Mouse (Mus musculus) forebrain, embryonic 10.5 days (tissue): ENCODE results near the gene Iqcn. TPM values are rescaled to one million over a fixed set of nuclear protein-coding genes. Genes with fewer than 3 reads are reported as not detected.

Source experiments
- DNase-seq: peaks from one replicate; pipeline ENCODE4 v3.0.0-alpha.2; 2017; ENCODE audit warnings: low spot score; ENCODE audit errors: extremely low spot score
- H3K27ac ChIP-seq: fragments of 300-500 bp; sonication (generic); 2 replicates; pipeline ENCODE4 v1.5.1; 2016; ENCODE audit warnings: mild to moderate bottlenecking
- H3K27me3 ChIP-seq: fragments of 300-500 bp; sonication (generic); 2 replicates; pipeline ENCODE4 v1.6.1; 2016; ENCODE audit warnings: mild to moderate bottlenecking; ENCODE audit not compliant: poor library complexity, severe bottlenecking
- H3K36me3 ChIP-seq: fragments of 300-500 bp; sonication (generic); replicated peaks from 2 replicates; pipeline ENCODE4 v1.6.1; 2016; ENCODE audit warnings: mild to moderate bottlenecking, moderate library complexity
- H3K4me1 ChIP-seq: fragments of 300-500 bp; sonication (generic); 2 replicates; pipeline ENCODE4 v1.6.1; 2016
- H3K4me3 ChIP-seq: fragments of 300-500 bp; sonication (generic); 2 replicates; pipeline ENCODE4 v1.5.1; 2016; ENCODE audit warnings: mild to moderate bottlenecking, moderate library complexity
- H3K9me3 ChIP-seq: fragments of 300-500 bp; sonication (generic); 2 replicates; pipeline ENCODE4 v1.6.1; 2016; ENCODE audit warnings: mild to moderate bottlenecking, moderate library complexity
- WGBS: fragments of 180-500 bp; shearing (Covaris S2); methylation state at CpG from one replicate; pipeline ENCODE4 v1.1.7; 2016; 5-methylcytosine and 5-hydroxymethylcytosine counted together
- polyA plus RNA-seq: library from polyadenylated mRNA; unstranded; fragments of >200 nt; fragmentation: Nextera tagmentation; extraction: Ambion mirVana; gene quantifications from 2 replicates; pipeline ENCODE4 v1.2.1, GENCODE M21; 2016

The Iqcn gene
- polyA plus RNA-seq, 1 experiment from 2014 or later = 0.02 TPM

- no peak overlapping the region for H3K27ac ChIP-seq
- no peaks in the 10 kb centered on the region for H3K36me3 ChIP-seq
- no peaks in the 10 kb centered on the region for H3K27me3 ChIP-seq
- no peak overlapping the region for H3K4me3 ChIP-seq
- peaks cover 20% of the 10 kb centered on the region for H3K4me1 ChIP-seq
- no peak for DNase-seq
- H3K9me3 ChIP-seq = 0 out of 2 replicates have a peak, but pooled peaks cover 3% of the 10 kb centered on the region
- 79% methylated on average over 5 of the region's 5 CpGs for WGBS
Observed at GRCm38 (mm10) chr8:70667071-70667470, 36.2 kb upstream of the Iqcn start.

- WGBS = 64% methylated on average over 10 of the region's 10 CpGs
- peaks cover 38% of the 10 kb centered on the region for H3K4me1 ChIP-seq
- peak overlapping the region; percentile 98 for H3K27ac ChIP-seq
- DNase-seq = no peak
- H3K4me3 ChIP-seq = no peak overlapping the region
- peaks cover 11% of the 10 kb centered on the region for H3K36me3 ChIP-seq
- H3K9me3 ChIP-seq = 0 out of 2 replicates have a peak, but pooled peaks cover 3% of the 10 kb centered on the region
- no peaks in the 10 kb centered on the region for H3K27me3 ChIP-seq
Observed at GRCm38 (mm10) chr8:70671615-70672324, 31.5 kb upstream of the Iqcn start.

GRCm38 (mm10) chr8:70672325-70673078 lies 30.8 kb upstream of the Iqcn start:
- WGBS = 40% methylated on average over 19 of the region's 19 CpGs

GRCm38 (mm10) chr8:70673079-70673856 lies 30.0 kb upstream of the Iqcn start, which contains the start of gene Lsm4:
TSS of gene Lsm4 (plus strand) at chr8:70673248.
- peak within 1 kb of the TSS; percentile 98 for H3K27ac ChIP-seq
- H3K4me3 ChIP-seq = peak within 1 kb of the TSS; percentile 78
- DNase-seq = peak; percentile 99
- WGBS = under 1% methylated on average over 60 of the region's 60 CpGs
- no peaks in the 10 kb centered on the region for H3K27me3 ChIP-seq
- H3K4me1 ChIP-seq = peaks cover 38% of the 10 kb centered on the region
- 0 out of 2 replicates have a peak, but pooled peaks cover under 1% of the 10 kb centered on the region for H3K9me3 ChIP-seq
- H3K36me3 ChIP-seq = peaks cover 26% of the 10 kb centered on the region

More at GRCm38 (mm10) chr8:70672325-70673078, 30.8 kb upstream of the Iqcn start:
- no peaks in the 10 kb centered on the region for H3K27me3 ChIP-seq
- peaks cover 38% of the 10 kb centered on the region for H3K4me1 ChIP-seq
- H3K9me3 ChIP-seq = 0 out of 2 replicates have a peak, but pooled peaks cover 3% of the 10 kb centered on the region
- H3K36me3 ChIP-seq = peaks cover 18% of the 10 kb centered on the region
- H3K27ac ChIP-seq = peak overlapping the region; percentile 98
- H3K4me3 ChIP-seq = peak overlapping the region; percentile 78
- no peak for DNase-seq

- DNase-seq = no peak
Observed at GRCm38 (mm10) chr8:70674109-70674508, 29.1 kb upstream of the Iqcn start.

GRCm38 (mm10) chr8:70674716-70675115 lies 28.5 kb upstream of the Iqcn start:
- peak overlapping the region; percentile 78 for H3K4me3 ChIP-seq
- peaks cover 40% of the 10 kb centered on the region for H3K36me3 ChIP-seq
- H3K9me3 ChIP-seq = no peaks in the 10 kb centered on the region
- no peaks in the 10 kb centered on the region for H3K27me3 ChIP-seq
- no peak for DNase-seq
- H3K4me1 ChIP-seq = peaks cover 38% of the 10 kb centered on the region
- WGBS = 81% methylated on average over 4 of the region's 4 CpGs
- H3K27ac ChIP-seq = peak overlapping the region; percentile 98

More at GRCm38 (mm10) chr8:70674109-70674508, 29.1 kb upstream of the Iqcn start:
- Histone ChIP-seq H3K36me3 (peaks cover 34% of the 10 kb centered on the region), H3K4me1 (peaks cover 38% of the 10 kb centered on the region), H3K9me3 (no peaks in the 10 kb centered on the region), H3K4me3 (peak overlapping the region; percentile 78), H3K27ac (peak overlapping the region; percentile 98), H3K27me3 (no peaks in the 10 kb centered on the region)
- 92% methylated on average over 3 of the region's 3 CpGs for WGBS

GRCm38 (mm10) chr8:70675336-70675735 lies 27.9 kb upstream of the Iqcn start:
- H3K4me3 ChIP-seq = no peak overlapping the region
- WGBS = 83% methylated on average over 1 of the region's 1 CpGs
- no peak for DNase-seq
- no peak overlapping the region for H3K27ac ChIP-seq
- H3K9me3 ChIP-seq = no peaks in the 10 kb centered on the region
- H3K27me3 ChIP-seq = no peaks in the 10 kb centered on the region
- H3K36me3 ChIP-seq = peaks cover 47% of the 10 kb centered on the region
- H3K4me1 ChIP-seq = peaks cover 38% of the 10 kb centered on the region

- no peak overlapping the region; the same call in 1 of the 2 replicates for H3K4me3 ChIP-seq
- no peak for DNase-seq
- H3K9me3 ChIP-seq = no peaks in the 10 kb centered on the region
- H3K36me3 ChIP-seq = peaks cover 48% of the 10 kb centered on the region
- 93% methylated on average over 15 of the region's 15 CpGs for WGBS
- no peaks in the 10 kb centered on the region for H3K27me3 ChIP-seq
- peaks cover 39% of the 10 kb centered on the region for H3K4me1 ChIP-seq
- no peak overlapping the region for H3K27ac ChIP-seq
Observed at GRCm38 (mm10) chr8:70677451-70678080, 25.7 kb upstream of the Iqcn start.

GRCm38 (mm10) chr8:70678679-70679078 lies 24.6 kb upstream of the Iqcn start:
- Histone ChIP-seq H3K4me3 (no peak overlapping the region), H3K36me3 (peaks cover 48% of the 10 kb centered on the region), H3K9me3 (no peaks in the 10 kb centered on the region), H3K4me1 (peaks cover 36% of the 10 kb centered on the region), H3K27me3 (no peaks in the 10 kb centered on the region), H3K27ac (no peak overlapping the region)
- DNase-seq = no peak

- Histone ChIP-seq H3K27me3 (no peaks in the 10 kb centered on the region), H3K9me3 (no peaks in the 10 kb centered on the region), H3K27ac (no peak overlapping the region), H3K36me3 (peaks cover 48% of the 10 kb centered on the region), H3K4me1 (peaks cover 31% of the 10 kb centered on the region), H3K4me3 (no peak overlapping the region)
- WGBS = 92% methylated on average over 4 of the region's 4 CpGs
- DNase-seq = no peak
Observed at GRCm38 (mm10) chr8:70679404-70679803, 23.9 kb upstream of the Iqcn start.

- no peaks in the 10 kb centered on the region for H3K9me3 ChIP-seq
- peaks cover 48% of the 10 kb centered on the region for H3K36me3 ChIP-seq
- no peaks in the 10 kb centered on the region for H3K27me3 ChIP-seq
- no peak for DNase-seq
- H3K27ac ChIP-seq = no peak overlapping the region
- H3K4me3 ChIP-seq = no peak overlapping the region
- H3K4me1 ChIP-seq = peaks cover 27% of the 10 kb centered on the region
- WGBS = 73% methylated on average over 3 of the region's 3 CpGs
Observed at GRCm38 (mm10) chr8:70680039-70680438, 23.2 kb upstream of the Iqcn start.

GRCm38 (mm10) chr8:70681410-70681809 lies 21.8 kb upstream of the Iqcn start:
- WGBS = 75% methylated on average over 3 of the region's 3 CpGs
- H3K4me1 ChIP-seq = peaks cover 19% of the 10 kb centered on the region
- H3K36me3 ChIP-seq = peaks cover 40% of the 10 kb centered on the region
- no peaks in the 10 kb centered on the region for H3K27me3 ChIP-seq
- H3K9me3 ChIP-seq = no peaks in the 10 kb centered on the region
- no peak overlapping the region for H3K4me3 ChIP-seq
- 0 out of 2 replicates have a peak overlapping the region, but pooled peaks have one; percentile 11 for H3K27ac ChIP-seq
- DNase-seq = no peak
